Mouse (Mus musculus): ENCODE measurements at regions not wholly inside any gene's neighbourhood (a gene's known extent, or its start where the extent isn't known, plus 50 kb on each side); places are given as distances from the start of the nearest gene placed in this dataset.

- no peak for DNase-seq
Measured at GRCm38 (mm10) chr1:137378072-137378985, 418.1 kb upstream of the Nr5a2 start.

- no peak for DNase-seq
Measured at GRCm38 (mm10) chr1:137376685-137377084, 416.4 kb upstream of the Nr5a2 start.

- no peak for DNase-seq
Measured at GRCm38 (mm10) chr1:137374641-137375040, 414.4 kb upstream of the Nr5a2 start.

GRCm38 (mm10) chr1:137373509-137374420 lies 413.5 kb upstream of the Nr5a2 start:
- no peak for DNase-seq

GRCm38 (mm10) chr1:137372236-137372635 lies 412.0 kb upstream of the Nr5a2 start:
- DNase-seq, result no peak

DNA sequence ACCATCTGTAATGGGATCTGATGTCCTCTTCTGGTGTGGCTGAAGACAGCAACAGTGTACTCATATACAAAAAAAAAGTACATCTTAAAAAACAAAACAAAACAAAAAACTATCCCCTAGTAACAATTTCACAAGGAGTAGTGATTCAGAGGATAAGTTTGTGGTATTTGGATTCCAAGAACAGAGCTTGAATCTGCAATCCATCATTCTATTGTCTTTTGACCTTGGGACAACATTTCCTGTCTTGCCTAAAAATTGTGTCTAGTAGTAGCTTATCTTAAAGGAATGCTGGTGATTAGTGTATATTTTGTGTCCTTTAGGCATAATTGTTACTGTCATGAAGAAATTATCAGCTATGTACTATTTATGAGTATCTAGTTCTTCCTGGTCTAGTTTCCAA lies 404.1 kb upstream of the Nr5a2 start:
- no peak for DNase-seq

DNA sequence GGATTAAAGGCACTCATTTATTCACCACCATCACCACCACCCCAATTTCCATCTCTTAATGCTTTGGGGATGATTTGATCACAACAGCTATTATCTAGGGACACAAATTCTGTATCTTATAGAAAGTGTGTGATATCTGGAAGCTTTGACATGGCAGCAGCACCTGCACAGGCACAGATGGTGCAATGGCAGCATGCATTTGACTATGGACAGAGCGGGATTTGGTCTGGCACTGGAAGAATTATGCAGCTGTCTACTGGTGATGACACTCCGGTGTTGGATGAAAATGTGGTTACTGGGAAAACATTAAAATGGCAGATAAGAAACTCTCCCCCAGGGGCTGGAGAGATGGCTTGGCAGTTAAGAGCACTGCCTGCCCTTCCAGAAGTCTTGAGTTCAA lies 403.7 kb upstream of the Nr5a2 start:
- DNase-seq, result no peak

DNA sequence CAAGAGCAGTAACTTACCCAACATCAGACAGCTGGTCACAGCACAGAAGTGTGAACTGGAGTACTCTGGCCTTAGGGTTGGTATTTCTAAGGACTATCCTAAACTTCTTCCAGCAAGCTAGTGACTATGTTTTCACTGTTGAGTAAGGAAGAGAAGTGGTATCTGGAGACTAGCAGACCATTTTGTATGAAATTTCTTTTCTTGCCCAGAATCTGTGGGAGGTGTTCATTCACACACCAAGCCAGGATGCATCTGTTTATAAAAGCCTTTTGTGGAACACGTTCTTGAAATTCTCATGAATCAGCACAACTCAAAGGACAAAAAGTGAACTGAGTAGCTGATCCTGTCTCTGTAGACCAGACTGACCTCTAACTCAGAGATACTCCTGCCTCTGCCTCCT lies 403.3 kb upstream of the Nr5a2 start:
- DNase-seq, result no peak

DNA sequence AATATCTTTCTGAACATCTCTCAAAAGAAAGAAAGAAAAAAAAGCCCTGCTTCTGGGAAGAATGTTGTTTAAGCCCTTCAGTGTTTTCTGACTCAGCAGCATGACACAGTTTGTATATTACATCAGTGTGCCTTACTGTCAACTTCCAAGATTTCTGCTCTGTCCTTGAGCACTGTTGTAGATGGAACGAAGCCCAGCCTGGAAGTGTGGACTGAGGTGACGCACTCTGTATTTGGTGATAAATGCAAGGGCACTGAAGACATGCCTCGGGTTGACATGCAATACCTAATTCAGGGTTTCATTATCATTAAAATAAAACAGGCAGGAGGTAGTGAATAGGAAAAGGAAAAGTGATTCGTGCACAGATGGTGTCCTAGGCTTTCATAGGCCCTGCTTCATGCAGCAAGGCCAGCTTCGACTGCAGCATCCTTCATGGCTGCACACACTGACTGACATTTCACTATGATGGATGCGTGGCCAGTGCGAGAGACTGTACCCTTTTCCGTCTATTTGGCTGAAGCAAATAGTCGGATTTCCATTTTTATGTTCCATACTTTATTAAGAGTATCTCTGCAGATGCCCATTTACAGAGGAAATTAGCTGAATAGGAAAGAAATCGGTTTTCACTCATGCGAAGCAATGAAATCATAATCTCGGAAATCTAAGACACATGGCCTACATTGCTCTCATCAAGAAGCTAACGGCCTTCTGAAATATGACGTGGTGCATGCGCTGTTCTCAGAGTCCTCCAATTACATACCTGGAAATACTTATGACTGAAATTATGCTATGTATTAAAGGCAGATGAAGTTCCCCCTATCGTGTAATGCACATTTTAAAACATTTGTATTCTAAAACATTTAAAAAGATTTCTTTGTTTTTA lies 400.7 kb upstream of the Nr5a2 start:
- DNase-seq, result no peak

DNA sequence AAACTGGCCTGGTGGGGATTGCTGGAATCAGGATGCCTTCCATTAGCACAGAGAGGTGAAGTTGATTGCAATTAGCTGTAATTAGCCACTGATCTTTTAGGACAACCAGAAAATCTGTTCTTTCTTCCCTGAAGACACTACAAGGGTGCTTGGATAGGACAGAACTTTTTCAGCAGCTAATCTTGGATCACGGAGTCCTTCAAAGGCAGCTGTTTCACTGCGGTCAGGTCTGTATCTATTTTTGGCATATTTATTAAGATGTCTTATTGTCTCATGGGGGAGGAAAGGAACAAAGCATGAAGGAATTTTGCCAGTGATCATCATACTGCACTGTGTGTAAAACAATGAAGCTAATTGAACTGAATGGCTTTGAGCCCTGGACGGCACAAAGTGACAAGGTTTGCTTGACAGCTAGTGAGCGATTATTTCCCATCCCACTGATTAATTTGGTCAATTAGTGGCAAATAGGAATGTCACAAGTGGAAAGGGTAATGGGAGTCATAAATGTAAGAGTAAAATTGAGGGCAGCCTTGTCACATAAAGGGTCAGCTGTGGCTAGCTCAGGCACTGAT lies 395.8 kb upstream of the Nr5a2 start:
- DNase-seq, result no peak

- no peak for DNase-seq
Measured at GRCm38 (mm10) chr1:137352390-137353027, 392.3 kb upstream of the Nr5a2 start.

DNA sequence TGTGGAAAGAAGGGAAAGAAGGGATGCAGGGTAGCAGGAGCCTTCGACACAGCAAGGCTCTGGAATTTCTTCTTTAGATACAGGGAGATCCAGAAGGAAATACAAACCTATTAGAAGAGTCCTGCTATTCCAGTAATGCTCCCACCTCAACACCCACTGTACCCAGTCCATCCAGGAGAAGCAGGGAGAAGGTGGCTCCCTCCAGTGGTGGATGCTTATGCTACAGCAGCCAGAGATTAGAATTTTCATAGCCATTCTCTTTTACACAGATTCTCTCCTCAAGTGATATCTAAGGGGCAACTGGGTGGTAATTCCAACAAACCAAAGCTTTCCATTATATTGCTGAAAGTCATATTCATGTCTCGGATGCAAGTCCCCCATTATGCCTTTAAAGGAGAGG lies 373.9 kb upstream of the Nr5a2 start:
- DNase-seq, result no peak

DNA sequence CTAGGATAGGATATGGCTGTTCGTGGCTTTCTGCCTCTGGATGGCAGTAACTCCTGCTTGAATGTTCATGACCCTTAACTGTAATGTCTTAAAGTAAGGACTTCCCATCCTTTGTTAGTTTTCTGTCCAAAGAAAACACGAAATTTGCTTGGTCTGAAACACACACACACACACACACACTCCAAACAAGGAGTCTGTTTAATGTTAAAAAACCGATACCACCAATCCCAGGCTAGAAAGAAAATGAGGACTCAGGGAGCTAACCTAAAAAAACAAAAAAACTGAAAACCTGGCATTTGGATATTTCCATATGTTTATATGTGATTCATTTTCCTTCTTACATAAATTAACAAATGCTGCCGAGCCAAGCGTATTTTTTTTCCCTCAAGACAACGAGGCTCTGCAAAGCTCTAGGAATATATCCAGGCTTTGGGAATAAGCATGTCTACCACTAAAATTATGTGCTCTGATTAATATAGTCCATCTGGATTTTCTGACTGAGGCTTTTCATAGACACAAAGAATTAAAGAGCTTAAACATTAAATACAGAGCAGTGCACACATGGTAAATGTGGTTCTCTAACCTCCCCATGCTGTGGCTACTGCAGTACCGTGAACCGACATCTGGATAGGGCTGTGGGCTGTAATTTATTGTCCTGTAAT lies 372.0 kb upstream of the Nr5a2 start:
- DNase-seq, result no peak

DNA sequence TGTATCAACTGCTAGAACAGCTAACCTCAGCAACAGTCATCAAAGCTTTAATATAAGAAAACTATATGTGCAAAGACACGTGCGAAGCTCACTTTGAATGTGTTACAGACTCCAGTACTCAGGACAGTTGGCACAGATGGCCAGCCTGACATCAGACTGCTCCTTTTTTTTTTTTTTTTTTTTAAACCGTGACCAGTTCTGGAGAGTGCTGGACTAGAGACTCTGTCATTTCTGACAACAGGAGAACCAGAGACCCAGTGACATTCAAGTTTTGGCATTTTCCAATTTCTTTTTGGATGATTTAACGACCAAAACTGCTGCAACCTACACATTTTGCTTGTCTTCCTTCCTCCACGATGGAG lies 371.5 kb upstream of the Nr5a2 start:
- DNase-seq, result no peak

GRCm38 (mm10) chr1:137330634-137331033 lies 370.4 kb upstream of the Nr5a2 start:
- DNase-seq, result peak; percentile 31 to 36

- DNase-seq, result peak; percentile 15 to 20
Measured at GRCm38 (mm10) chr1:137323884-137324594, 363.8 kb upstream of the Nr5a2 start.

DNA sequence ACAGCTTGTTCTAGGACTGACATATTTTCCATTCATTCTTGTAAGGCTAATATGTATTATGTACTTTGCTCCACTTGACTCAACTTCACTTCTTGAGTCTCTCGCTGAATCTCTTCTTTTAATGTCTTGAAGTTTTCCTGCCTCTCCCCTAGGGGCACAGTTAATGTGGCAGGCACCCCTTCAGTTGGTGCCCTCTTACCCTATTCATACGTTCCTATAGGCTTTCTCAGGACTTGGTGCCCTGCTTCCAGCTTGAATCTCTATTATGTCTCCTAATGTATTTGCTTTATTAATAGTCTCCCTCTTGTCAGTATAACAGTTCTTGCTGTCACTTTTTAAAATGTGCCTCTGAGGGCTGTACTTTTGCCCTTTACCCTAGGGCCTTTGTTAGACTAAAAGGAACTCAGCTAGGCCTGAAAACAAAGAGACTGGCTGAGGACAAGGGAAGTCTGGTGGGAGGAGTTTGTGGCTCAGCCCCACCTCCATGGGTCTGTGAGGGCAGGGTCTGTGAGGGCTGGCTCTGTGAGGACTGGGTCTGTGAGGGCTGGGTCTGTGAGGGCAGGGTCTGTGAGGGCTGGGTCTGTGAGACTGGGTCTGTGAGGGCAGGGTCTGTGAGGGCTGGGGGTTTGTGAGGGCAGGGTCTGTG lies 362.9 kb upstream of the Nr5a2 start:
- no peak for DNase-seq

DNA sequence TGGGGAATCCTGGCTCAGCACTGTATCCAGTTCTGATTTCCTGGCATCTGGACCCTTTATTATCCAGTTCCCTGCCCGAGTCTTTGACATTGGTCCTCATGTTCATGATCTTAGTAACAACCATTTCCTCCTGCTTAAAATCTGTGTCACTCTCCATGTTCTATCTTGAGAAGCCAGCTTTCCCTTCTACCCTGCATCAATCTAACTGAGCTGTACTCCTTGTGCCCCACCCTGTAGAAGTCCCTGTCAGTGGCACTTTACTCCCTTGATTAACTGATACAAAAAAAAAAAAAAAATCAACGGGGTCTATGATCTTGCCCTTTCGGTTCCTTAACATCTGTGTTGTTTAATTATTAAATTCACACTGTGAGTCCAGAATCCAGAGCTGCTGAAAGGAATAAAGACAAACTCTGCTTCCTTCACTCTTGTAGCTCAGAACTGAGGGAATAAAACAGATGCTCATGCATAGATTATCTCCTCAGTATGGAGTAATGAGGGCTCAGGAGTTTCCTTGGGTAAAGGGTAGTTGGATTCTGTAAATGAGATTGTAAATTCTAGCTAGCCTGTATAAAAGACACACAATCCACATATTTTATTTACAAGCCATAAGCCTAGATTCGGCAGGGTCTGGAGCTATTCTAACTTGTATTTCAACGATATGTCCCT lies 342.6 kb upstream of the Nr5a2 start:
- no peak for DNase-seq

GRCm38 (mm10) chr1:137297780-137298569 lies 337.7 kb upstream of the Nr5a2 start:
- no peak for DNase-seq

All from B cell, adult 2 months (primary cell).